Mouse (Mus musculus) T-helper 2 cell (primary cell): ENCODE results near the gene Dnah8.
"Not testable (repeated sequence)": the region's sequence is repeated elsewhere in the genome, so short reads cannot be mapped to it uniquely, and the experiment has no call there.

Experiments used
- in situ Hi-C: fragments of 300-600 bp; cut with MboI, MseI; formaldehyde crosslinking; loops from one replicate; pipeline ENCODE4 v1.15.1; 2025; ENCODE audit warnings: high pct_unique_total_duplicates

The Dnah8 gene

DNA sequence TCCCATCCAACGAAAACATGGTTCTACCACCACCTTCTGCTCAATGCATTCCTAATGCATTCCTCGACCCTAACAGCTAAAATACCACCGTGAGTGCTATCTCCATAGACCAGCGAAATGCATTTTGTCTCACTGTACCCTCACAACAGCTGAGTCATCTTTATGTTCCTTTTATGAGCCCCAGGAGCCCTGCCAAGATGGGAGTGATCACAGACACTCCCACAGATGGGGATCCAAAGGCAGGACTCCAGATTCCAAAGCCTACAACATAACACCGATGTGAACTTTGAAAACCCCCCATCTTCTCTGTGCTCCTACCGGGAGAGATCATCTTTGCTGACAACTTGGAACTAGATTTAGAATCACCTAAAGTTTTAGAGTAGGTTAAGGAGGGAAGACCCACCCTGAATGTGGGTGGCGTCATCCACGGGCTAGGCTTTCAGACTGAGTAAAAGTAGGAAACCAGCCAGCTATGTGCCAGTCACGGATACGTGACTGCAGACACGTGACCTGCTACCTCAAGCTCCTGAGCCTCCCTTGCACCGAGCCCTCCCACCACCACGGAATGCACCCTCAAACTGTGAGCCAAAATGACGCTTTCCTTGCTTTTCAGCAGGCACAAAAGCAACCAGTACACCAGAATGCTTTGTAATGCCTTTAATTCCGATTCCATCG lies 14.7 kb upstream of the Dnah8 start:
- in situ Hi-C loops: no loop called here

DNA sequence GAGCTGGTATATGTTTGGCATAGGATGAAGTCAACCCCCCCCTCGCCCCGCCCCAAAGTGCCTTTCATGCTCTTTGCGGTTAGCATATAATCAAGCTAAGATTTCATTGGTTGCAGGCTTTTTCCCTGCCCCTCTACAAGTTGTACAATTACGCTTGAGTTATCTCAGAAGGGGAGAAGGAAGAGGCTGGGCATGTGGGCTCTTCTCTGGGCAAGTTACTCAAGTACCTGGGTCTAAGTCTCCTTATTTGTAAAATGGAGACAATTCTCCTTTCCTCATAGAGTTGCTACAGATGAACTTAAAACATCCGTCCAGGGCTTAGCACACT lies 14.2 kb upstream of the Dnah8 start:
- in situ Hi-C loops: no loop called here

DNA sequence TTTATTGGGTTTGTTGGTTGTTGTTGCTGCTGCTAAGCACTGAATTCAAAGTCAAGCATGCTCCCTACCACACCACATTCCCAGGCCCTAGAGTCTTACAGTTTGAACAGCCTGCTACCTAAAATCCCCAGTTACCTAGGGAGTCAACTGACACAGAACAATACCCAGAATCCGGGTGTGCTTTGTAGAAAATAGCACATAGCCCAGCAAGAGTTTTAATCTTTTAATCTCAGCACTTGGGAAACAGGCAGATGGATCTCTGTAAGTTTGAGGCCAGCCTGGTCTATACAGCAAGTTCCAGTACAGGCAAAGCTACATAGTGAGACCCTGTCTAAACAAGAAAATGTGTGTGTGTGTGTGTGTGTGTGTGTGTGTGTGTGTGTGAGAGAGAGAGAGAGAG lies 13.4 kb upstream of the Dnah8 start:
- in situ Hi-C loops: no loop called here

DNA sequence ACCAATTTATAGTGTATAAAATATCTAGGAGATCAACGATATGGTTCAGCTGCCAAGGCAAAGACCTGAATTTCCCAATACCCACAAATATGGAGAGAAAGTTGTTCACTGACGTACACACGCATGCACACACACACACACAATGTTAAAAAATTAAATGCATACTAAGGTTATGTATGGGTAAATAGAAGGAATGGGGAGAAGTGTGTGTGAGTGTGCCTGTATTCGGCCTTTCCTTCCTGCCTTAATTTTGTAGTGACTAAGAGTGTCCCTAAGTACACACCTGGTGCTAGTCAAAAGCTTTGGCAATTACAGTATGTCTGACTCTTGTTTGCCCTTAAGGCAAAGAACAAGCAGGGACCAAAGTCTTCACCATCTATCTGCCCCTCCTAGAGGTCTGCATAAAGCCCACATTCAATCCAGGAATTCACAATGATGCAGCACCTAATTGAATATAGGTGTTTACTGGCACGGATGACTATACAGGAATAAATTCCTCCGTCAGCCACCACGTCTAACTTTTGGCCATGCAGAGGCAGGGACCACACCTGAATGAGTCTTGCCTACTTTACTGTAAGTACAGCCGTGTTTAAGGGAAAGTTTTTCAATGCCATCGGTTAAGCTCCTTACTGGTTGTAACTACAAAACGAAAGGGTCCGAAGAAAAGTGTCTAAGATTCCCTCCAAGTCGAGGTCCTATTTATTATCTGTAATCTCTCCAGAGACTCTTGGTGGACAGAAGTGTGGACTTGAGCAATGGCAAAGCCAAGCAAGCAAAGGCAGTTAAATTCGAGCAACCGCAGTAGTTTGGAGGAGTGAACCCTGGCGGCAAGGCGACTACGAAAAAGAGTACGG lies 12.7 kb upstream of the Dnah8 start:
- in situ Hi-C loops: no loop called here

DNA sequence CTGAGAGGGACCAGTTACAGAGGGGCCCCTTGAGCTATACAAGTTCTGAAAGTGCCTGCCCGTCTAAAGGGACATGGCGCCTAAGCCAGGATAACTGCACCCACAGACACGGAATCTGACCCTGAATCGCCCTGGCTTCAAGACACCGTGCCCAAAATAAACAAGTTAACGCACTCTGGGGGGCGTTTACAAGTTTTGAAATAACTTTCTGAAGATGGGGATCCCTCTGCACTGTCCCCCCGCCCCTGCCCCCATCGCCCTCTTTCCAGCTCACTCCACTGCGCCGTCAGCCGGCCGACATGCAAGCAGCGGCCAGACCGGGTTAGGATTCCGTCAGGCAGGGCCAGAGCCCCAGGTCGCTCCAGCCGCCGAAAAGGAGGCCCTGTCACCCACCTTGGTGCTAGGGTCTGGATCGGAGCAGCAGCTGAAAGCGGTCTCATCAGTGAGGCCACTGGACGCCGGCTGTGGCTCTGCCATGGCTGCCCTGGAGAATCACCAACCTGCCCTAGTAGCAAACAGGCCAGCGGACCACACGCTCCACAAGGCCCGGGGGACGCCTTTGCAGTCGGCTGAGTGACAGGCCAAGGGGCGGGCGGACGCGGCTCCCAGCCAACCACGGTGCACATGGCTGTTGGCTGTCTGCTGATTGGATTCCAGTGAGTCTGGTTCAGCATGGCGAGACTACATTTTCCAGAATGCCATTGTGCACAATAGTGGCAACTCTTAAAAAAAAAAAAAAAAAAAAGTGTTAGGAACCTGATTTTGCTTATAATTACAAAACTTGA lies 11.9 kb upstream of the Dnah8 start:
- in situ Hi-C loops: no loop called here

DNA sequence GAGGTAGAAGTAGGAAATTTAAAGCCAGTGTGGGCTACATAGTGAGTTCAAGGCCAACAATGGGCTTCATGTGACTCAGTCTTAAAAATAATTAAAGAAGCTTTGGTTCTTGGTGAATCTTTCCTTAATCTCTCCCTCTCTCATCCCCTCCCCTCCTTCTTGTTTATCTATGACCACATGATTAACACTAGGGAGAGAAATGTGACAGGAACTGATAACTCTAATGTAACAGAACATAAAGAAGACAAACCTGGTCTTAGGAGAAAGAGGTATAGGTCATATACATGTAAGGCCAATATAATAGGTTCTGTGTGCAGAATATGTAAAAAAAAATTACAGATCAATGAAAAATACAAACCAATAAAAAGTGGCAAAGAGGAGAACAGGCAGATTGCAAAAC lies 10.8 kb upstream of the Dnah8 start:
- in situ Hi-C loops: no loop called here

DNA sequence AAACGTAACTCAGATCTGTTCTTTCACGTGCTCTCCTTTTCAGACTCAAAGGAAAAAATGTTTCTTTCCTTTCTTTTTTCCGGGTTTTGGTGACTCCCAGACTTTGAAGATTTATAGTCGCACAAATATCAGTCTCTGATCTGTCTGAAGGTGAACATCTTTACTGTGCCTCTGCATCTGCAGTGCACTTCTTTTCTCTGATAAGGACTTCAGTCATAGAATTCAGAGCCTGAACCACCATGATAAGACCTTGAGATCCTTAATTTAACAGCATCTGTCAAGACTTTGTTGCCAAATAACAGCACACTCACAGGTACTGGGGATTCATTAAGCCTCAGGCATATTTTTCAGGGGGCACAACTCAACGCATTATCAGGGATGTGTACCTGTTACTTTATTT lies 8.0 kb upstream of the Dnah8 start:
- in situ Hi-C loops: no loop called here

DNA sequence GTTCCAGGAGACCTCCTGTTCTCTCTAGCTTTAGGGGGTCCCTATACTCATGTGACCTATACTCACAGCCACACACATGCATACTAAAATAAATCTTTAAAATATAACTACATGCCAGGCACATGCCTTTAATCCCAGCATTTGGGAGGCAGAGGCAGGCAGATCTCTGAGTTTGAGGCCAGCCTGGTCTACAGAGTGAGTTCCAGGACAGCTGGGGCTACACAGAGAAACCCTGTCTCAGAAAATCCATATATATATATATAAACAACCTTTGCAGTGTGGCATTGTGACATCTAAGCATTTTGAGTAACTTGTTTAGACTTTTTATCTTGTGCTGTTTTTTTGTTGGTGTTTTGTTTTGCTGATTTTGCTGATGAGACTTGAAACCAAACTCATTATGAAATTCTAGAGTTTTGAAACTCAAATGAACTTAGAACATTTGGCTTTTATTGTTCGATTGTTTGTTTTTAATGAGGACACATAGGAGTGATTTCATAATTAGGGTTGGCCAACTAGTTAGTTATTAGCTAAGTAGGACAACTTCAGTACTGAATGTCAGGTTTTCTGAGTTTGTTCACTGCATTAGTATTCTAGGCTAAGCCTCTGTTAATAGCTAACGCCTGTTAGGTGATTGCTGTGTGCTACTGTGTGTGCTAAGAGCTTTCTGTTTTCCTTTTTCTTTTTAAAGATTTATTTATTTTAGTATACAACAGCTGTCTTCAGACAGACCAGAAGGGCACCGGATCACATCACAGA lies 5.8 kb upstream of the Dnah8 start:
- in situ Hi-C loops: no loop called here

DNA sequence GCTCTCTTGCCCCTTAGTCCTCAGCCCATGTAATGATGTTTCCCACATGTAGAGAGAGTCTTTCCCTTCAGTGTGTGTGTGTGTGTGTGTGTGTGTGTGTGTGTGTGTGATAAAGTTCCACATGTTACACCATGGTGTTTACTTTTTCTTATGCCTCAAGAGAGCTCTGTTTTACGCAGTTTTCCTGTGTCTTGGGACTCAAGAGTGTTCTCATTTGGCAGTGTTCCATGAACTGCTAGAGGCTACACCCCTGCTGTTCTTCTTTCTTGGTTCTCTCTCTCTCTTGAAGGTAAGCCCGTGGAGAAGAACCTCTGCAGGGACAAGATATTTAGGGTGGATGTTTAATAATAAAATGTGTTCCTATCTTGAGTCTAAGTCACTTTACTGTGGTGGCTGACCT lies 5.0 kb upstream of the Dnah8 start:
- in situ Hi-C loops: no loop called here

DNA sequence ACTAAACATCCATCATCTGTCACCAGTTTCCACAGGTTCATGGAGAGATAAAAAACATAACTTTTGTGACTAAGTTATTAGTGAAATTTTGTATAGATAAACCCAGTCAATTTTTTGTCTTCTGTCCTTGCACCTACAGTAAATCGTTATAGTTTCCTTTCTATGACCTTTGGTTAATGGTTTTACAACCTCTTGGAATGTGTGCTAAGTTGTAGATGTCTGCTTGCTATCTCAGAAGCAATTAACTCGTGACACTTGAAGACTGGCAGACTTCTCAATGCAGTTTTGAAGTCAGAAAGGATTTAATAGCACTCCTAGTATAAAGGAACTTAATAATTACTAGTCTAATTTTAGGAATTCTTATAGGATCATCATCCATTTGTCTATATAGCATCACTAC lies 3.6 kb upstream of the Dnah8 start:
- in situ Hi-C loops: no loop called here

DNA sequence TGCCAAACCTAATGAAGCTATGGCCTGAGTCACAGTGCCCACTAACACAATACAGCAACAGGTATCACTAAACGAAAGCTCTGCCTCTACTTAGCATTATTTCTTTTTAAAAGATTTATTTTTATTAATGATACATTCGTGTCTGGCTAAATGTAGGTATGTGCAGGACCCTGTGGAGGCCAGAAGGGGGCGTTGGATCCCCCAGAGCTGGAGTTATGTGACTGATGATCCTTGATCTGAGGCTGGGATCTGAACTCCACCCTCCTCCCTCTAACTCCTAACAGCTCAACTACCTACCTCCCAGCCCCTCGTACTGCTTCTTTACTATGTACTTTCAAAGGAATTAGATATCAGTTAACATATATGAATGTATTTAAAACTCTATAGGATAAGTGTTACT lies 2.7 kb upstream of the Dnah8 start:
- in situ Hi-C loops: no loop called here

DNA sequence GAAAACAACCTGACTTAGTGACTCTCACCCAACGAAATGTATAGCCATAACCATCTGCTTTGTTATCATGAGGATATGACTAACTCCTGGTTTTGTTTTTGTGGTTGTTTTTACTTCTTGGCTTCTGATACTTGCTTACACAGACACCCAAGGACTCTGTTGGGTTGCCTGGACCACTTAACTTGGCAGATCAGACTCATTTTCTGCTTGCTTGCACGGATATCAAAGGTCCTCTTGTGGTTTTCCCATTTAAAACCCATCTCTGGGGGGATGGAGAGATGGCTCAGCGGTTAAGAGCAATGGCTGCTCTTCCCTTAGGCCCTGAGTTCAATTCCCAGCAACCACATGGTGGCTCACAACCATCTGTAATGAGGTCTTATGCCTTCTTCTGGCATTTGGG lies 954 bp upstream of the Dnah8 start:
- in situ Hi-C loops: no loop called here

DNA sequence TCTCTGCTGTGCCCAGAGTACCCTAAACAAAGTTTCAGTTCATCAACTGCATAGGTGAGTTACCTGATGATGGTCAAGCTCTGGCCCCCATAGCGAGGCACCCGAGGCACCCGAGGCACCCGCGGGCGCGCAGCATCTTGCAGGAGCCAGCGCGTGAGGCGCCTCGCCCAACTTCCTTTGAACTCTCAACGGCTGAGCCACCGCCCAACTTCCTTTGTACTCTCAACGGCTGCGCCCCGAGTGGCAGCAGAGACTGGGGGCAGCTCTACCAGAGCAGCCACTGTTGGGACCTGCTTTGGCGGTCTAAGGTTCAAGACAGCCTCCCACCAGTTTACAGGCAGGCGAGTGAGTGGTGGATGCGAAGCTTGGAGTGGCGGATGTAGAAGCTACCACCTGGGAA lies 2.6 kb downstream of the Dnah8 start, which contains the start of gene Glo1:
Gene Glo1, minus strand, starts transcription at position 153 of the 400 bp plus-strand sequence.
- in situ Hi-C loops: not testable (repeated sequence)

DNA sequence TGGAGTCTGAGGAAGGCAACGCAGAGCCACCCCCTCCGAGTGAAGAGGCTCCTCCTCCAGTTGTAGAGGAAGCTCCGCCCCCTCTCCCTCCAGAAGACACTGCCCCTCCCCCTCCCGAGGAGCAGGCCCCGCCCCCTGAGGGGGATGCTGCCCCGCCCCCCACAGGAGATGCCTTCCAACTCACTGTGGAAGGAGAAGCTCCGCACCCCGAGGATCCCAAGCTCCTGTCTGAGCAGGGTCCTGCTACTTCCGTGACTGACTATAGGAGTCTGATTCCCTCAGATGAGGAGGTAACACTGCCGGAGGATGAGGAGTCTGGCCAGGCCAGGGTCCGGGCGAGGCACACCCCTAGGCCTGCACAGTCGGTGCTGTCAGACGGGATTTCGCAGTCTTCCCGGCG lies 11.2 kb downstream of the Dnah8 start:
- in situ Hi-C loops: no loop called here

DNA sequence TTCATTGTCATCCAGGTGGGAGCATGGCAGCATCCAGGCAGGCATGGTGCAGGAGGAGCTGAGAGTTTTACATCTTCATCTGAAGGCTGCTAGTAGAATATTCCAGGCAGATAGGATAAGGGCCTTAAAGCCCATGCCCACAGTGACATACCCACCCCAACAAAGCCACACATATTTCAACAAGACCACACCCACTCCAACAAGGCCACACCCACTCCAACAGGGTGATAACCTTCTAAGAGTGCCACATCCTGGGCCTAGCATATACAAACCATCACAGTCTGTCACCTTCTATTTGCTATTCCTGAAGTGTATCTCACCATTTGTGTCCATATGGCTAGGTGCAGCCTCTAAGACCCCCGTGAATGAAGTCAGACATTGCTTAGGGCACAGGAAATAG lies 13.6 kb downstream of the Dnah8 start:
- in situ Hi-C loops: no loop called here

DNA sequence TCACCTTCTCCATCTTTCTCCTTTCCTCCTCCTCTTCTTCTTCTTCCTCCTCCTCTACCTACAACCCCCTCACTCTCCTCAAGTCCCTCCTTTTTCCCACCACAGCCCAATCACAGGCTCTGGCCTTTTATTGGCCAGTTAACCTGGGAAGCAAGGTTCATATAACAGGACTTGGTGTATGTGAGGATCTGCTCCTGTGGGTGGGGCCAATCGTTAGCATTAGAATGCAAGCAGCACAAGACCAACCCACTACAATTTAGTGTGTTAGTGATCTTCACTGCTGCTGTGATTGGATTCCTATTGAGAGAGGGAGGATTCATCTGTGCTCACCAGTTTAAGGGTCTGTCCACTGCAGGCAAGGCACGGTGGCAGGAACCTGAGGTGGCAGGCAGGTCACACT lies 14.8 kb downstream of the Dnah8 start:
- in situ Hi-C loops: no loop called here

DNA sequence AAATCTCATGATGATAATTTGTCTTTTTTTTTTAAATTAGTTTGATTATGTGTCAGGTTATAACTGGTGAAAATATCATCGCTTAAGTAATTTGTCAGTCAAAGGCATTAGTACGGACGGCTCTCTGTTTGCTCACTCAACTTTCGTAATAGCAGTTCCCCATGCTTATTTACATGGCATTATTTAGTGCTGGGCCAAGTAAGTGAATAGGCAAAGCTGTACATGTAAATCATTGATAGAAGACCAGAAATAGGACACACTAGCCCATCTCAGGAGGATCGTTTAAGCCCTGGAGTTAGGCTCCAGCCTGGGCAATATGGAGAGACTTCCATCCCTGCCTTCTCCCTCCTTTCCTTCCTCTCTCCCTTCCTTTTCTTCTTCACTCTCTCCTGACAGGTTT lies 16.7 kb downstream of the Dnah8 start:
- in situ Hi-C loops: no loop called here

DNA sequence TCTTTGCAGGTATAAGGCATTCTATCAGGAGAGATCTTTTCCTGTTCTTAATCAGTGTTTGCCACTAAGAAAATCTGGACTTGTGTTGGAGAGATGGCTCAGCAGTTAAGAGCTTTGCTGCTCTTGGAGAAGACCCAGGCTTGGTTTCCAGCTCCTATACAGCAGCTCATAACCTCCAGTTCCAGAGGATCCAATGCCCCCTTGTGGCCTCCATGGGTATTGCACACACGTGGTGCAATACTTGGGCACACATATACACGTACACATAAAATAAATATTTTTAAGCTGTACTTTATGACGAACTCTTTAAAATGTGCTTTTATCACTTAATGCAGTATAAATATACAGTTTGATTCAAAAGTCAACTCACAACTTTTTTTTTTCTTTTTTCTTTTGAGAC lies 24.6 kb downstream of the Dnah8 start:
- in situ Hi-C loops: no loop called here

DNA sequence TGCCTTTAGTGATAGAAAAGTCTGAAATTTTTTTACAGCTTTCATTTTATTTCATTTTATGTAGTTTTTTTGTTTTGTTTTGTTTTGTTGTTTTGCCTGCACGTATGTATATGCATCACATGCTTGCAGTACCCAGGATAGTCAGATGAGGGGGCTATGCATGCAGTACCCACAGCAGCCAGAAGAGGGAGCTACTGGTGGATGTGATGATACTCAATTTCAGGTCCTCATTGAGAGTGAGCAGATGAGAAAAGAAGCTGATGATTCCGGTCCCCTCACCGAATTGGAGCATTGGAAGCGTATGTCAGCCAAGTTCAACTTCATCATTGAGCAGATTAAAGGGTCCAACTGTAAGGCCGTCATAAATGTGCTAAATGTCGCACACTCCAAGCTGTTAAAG lies 28.9 kb downstream of the Dnah8 start:
- in situ Hi-C loops: no loop called here

DNA sequence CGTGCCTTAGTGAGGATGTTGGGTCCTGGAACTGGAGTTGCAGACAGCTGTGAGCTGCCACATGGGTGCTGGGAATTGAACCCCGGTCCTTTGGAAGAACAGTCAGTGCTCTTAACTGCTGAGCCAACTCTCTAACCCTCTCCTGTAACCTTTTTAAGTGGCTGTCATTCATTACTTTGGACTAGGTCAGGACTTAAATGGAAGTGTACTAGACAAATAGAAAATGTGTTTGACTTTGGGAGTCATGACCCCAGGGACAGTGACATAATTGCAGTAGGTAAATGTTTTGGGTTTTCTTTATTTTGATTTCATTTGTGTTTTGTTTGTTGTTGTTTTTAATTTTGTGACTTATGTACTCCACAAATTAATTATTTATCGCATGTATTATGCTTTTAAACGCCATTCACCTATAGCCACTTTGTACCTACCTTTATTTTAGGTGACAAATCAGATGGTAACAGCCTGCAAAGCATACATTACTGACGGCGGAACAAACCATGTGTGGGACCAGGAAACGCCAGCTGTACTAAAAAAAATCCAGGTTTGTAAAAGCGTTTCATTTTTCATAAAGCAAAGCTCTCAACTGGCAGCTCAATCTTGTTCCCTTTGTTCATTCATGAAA lies 33.5 kb downstream of the Dnah8 start:
- in situ Hi-C loops: no loop called here

DNA sequence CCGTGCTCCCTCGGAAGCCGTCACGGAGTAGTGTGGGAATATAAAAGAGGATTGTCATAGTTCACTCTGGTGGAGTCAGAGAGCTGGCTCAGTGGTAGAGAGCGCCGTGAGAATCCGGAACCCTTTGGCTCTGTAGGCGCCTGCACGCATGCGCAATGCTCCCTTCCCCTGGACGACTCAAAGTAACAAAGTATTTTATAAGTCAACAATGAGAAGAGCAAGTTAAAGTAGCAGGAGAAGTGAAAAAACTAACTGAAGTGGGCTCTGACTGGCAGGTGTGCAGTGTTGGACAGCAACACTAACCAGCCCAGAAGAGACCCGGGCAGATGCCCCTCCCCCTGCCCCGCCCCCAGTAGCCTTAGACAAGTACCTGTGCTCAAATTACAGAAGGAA lies 34.0 kb downstream of the Dnah8 start:
- in situ Hi-C loops: no loop called here

DNA sequence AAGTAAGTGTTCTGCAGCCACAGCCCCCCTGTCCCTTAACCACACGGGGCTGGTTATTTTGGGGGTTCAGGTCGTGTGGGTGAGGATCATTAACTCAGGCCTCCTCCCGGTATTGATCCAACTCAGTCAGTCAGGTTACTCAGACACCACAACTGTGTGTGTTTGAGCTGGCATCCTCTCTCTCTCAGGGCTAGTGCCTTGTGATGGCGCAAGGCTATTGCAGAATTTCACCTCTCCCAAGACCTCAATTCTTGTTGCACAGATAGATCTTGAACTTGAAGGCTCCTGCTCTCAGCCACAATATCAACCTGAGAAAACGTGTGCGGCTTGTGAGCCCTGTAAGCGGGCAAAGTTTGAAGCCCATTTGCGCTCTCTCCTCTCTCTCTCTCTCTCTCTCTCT lies 38.0 kb downstream of the Dnah8 start:
- in situ Hi-C loops: no loop called here
